Mouse (Mus musculus): ENCODE data around the gene Cfap97. TPM values are rescaled to one million over a fixed set of nuclear protein-coding genes. Genes with fewer than 3 reads are reported as not detected.

Cfap97 gene
- total RNA-seq, 4 experiments from 2014 or later: 13.5 to 17.4 (median 14.5) TPM

DNA sequence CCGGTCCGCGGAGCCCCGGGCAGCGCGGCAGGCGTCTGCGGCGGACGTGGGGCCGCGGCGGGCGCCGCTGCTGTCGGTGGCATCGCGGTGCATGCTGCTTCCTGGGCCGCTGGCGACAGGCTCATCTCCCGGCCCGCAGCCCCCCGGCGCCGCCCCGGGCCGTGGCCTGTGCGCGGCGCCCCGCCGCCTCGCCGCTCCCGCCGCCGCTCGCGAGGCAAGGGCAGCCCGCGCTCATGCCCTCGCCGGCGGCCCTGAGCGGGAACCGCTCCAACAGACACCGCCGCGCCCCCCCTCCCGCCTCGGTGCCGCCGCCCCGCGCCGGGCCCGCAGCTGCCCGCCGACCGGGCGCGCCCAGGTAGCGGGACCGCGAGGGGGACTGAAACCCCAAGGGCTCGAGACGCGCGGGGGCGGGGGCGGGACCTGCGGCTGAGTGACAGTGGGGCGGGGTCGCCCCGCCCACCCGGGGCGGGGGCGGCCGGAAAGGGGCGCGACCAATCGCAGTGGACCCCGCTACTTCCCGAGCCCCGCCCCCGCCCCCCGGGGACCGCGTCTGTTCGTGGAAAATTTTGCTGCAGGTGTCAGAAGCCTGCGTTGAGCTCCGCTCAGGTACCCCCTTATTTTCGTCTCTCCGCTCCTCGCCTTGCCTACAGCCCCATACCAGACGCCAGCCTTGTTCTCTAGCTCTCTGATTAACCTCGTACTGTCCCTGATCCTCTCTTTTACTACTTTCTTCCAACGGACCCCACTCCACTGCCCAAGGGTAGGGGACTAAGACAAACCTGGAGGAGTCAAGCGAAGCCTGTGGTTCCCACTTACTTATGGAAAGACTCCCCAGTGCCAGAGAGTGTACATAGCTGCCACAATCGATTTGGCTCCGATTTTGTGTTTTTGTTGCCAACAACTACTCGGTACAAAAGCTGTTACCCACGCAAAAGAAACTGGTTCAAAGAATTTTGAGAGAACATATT lies 777 bp downstream of the Cfap97 start, which contains the start of gene Snx25:
Snx25 (minus strand) TSS at position 96 of the 968 bp plus-strand sequence.
- peak; percentile 83 for DNase-seq (ENCODE audit: low spot score in 2 of 2)

GRCm38 (mm10) chr8:46153042-46153441 lies 1.5 kb downstream of the Cfap97 start:
- DNase-seq (ENCODE audit: low spot score in 2 of 2): no peak

GRCm38 (mm10) chr8:46162953-46163869 lies 11.6 kb downstream of the Cfap97 start:
- peak; percentile 90 to 94 for DNase-seq (ENCODE audit: low spot score in 2 of 2)

GRCm38 (mm10) chr8:46163870-46164190 lies 12.3 kb downstream of the Cfap97 start:
- DNase-seq (ENCODE audit: low spot score in 2 of 2): no peak

GRCm38 (mm10) chr8:46173651-46174050 lies 22.1 kb downstream of the Cfap97 start:
- DNase-seq (ENCODE audit: low spot score in 2 of 2): no peak

DNA sequence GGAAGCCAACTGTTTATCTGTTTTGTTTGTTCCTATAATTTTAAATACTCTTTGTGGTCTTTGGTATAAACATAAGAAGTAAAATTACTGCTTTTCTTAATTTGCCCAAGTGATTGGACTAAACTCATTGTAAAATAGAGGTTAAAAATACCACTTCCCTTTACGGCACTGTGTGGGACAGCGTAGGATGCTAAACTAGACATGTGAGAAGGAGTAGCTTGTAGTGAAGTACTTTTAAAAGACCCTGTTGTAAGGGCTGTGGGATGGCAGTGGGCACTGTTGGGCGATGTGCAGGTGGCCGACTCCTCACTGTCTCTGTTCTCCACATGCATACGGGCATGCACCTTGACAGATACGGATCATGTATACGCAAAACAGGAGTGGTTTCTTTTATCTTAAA lies 28.6 kb downstream of the Cfap97 start:
- DNase-seq (ENCODE audit: low spot score in 2 of 2): no peak

GRCm38 (mm10) chr8:46185361-46185760 lies 33.8 kb downstream of the Cfap97 start:
- DNase-seq (ENCODE audit: low spot score in 2 of 2): peak; percentile 22 to 43

GRCm38 (mm10) chr8:46193100-46193499 lies 41.5 kb downstream of the Cfap97 start:
- DNase-seq (ENCODE audit: low spot score in 2 of 2): no peak

GRCm38 (mm10) chr8:46196877-46197276 lies 45.3 kb downstream of the Cfap97 start:
- DNase-seq (ENCODE audit: low spot score in 2 of 2): no peak

GRCm38 (mm10) chr8:46197673-46198072 lies 46.1 kb downstream of the Cfap97 start:
- no peak for DNase-seq (ENCODE audit: low spot score in 2 of 2)

- no peak for DNase-seq (ENCODE audit: low spot score in 2 of 2)
Measured at GRCm38 (mm10) chr8:46202350-46202749, 50.8 kb downstream of the Cfap97 start.

DNA sequence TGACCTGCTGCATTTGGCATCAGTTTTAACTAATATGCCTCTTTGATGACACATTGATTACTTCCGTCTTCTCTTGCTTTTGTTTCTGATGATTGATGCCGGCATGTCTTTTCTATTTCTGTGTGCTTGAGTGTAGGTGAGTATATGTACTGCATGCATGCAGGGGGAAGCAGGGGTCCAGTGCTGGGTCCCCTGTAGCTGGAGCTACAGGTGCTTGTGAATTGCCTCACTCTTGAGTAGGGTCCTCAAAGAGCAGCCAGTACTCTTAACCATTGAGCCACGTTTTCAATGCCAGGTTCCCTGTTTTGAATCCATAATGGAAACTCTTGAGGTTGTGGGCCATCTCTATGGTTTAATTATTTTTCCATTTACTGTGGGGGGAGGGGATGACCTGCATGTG lies 52.7 kb downstream of the Cfap97 start:
- DNase-seq (ENCODE audit: low spot score in 2 of 2): no peak

GRCm38 (mm10) chr8:46204974-46205640 lies 53.5 kb downstream of the Cfap97 start:
- no peak for DNase-seq (ENCODE audit: low spot score in 2 of 2)

- no peak for DNase-seq (ENCODE audit: low spot score in 2 of 2)
Measured at GRCm38 (mm10) chr8:46206107-46206506, 54.5 kb downstream of the Cfap97 start.

DNA sequence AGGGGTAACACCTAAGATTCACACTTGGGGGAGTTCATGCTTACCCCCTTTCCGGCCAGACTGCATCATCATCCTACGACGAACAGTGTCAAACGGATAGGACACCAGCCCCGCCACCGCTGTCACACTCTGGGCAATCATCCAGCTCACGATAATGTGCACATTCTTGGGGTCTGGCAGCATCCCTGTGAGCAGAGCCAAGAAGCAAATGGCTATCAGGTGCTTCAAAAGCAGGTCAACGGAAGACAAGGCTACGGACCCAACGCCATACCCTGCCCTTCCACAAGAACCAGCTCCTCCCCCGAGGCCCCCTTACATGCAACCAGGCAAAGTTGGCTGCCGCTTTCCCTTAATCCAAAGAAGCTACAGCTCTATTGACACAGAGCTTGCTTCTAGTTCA lies 56.8 kb downstream of the Cfap97 start:
- DNase-seq (ENCODE audit: low spot score in 2 of 2): peak; percentile 63 to 72

- DNase-seq (ENCODE audit: low spot score in 2 of 2): no peak
Measured at GRCm38 (mm10) chr8:46209057-46209456, 57.5 kb downstream of the Cfap97 start.

DNA sequence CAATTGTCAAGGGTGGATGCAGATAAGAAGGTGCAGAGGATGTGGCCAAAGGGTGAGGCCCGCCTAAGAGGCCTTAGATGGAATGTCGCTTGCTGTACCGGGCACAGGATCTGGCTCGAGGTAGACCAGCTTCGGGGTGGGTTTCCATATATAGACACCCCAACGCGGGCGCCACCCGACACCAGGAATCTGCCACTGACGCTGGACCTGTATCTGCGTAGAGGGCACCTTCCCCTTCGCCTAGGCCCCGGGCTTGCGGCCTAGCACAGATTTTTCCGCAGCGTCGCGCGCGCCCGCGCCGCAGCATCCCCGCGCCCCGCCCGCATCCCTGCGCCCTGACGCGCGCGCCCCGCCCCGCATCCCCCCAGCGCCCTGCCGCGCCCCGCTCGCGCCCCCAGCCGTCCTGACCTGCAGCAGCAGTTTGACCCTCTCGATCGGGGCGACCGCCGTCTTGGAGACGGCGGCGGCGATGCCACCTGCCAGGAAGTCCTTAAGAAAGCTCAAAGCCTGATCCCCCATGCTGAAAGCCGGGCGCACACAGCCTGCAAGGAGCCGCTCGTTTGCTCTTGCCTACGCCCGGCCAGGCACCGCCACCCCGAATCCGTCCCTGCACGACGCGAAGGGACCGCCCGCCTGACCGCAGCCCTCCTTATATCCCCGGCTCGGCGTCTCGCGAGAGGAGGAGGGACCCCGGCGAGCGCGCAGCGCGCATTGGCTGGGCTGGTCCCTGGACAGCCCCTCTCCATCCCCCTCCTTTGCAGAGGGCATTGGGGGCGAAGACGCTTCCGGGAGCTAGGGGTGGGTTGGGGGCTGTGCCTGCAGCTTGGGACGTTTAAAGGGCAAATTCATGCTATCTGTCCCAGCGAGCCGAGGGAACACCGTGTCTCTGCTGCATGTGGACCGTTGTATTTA lies 59.1 kb downstream of the Cfap97 start, which contains the start of gene Slc25a4:
Slc25a4 (minus strand) TSS at position 881 of the 912 bp plus-strand sequence.
- DNase-seq (ENCODE audit: low spot score in 2 of 2): peak; percentile 93 to 95

GRCm38 (mm10) chr8:46211611-46212071 lies 60.1 kb downstream of the Cfap97 start:
- peak in 1 of 2 experiments; percentile 9 for DNase-seq (ENCODE audit: low spot score in 2 of 2)

- DNase-seq (ENCODE audit: low spot score in 2 of 2): peak in 1 of 2 experiments; percentile 13
Measured at GRCm38 (mm10) chr8:46212194-46212593, 60.6 kb downstream of the Cfap97 start.

DNA sequence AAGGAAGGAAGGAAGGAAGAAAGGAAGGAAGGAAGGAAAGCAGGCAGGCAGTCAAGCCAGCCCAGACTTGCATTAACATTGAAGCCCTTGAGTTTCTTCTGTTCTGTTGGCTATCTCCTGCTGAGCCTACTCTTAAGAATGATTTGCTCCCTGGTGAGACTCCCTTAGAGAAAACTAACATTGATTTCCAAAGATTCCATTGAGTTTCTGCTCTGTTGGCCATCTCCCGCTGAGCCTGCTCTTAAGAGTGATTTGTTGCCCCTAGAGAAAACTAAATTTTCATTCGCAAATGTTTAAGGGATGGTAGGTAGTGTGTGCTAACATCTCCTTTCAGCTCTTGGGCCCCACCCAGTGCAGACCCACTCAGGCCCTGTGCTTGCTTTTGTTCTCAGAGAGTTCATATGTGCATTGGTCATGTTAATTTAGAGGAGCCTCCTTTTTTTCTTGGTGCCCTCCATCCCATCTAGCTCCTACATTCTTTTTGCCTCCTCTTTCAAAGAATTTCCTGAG lies 62.5 kb downstream of the Cfap97 start:
- DNase-seq (ENCODE audit: low spot score in 2 of 2): no peak
